Mouse (Mus musculus) liver, postnatal 0 days (tissue): Measurements from ENCODE around the gene Ugt1a9.

Experiments used
- CTCF ChIP-seq: sonication (generic); IDR thresholded peaks from 2 replicates; pipeline ENCODE4 v1.5.1; 2016; ENCODE audit warnings: antibody characterized with exemption, low read depth
- EP300 ChIP-seq: IDR thresholded peaks from 2 replicates; pipeline ENCODE4 v1.6.1; 2016; ENCODE audit warnings: antibody characterized with exemption, low read depth, mild to moderate bottlenecking

DNA sequence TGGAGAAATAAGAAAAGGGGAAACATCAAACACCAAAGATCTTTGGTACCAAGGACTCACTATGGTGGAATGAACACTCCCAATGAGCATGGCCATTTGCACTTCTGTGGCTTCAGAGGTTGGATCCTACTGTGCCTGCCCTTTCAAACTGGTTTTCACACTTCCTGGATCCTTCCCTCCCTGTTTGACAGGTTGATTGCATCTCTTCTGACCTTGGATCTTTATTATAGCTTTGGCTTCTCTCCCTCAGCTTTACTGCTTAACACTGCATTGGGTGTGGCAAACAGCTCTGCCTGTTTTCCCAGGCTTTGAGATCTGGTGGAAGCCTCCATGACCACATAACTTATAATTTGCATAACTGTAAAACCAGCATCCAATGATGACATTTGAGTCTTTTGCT is 149.7 kb downstream of the Ugt1a9 start:
- TF ChIP-seq CTCF (no peak), EP300 (no peak)
